Mouse (Mus musculus) left cerebral cortex, postnatal 36 days (tissue): ENCODE results near the gene Stac2. TPM values are rescaled to one million over a fixed set of nuclear protein-coding genes. Genes with fewer than 3 reads are reported as not detected.

Experiments used
- DNase-seq, 2 experiments: peaks; one replicate each; pipeline ENCODE4 v3.0.0; 2021 to 2022; ENCODE audit warnings: low spot score in 2 of 2, mixed read lengths in 1 of 2
- intact Hi-C: fragments of 180-260 bp; cut with DNase I; formaldehyde crosslinking; loops from one replicate; pipeline ENCODE4 v1.15.1; 2025
- total RNA-seq, 2 experiments: library from RNA; stranded (reverse); gene quantifications; 2 replicates each; pipeline ENCODE4 v1.2.3; 2021

Gene Stac2
- 100 to 1,000 TPM in 1 of 2 experiments, 10 to 100 TPM in 1; 69.6 to 102 TPM for total RNA-seq

GRCm38 (mm10) chr11:98052989-98053834 lies at the start of gene Stac2:
Stac2 (minus strand) TSS chr11:98053462.
- intact Hi-C loops: loop anchor here (2.0 kb wide), 1 partner anchor 16 kb away; no protein-coding TSS in a partner anchor
- peak; percentile 57 to 72 for DNase-seq

- intact Hi-C loops: loop anchor here (5.0 kb wide), 2 partner anchors 66 to 141 kb away; no protein-coding TSS in a partner anchor
- DNase-seq: no peak
Observed at GRCm38 (mm10) chr11:98101332-98101731, 48.1 kb upstream of the Stac2 start.

GRCm38 (mm10) chr11:98090583-98090982 lies 37.3 kb upstream of the Stac2 start:
- intact Hi-C loops: no loop called here
- DNase-seq: no peak

GRCm38 (mm10) chr11:98088224-98088623 lies 35.0 kb upstream of the Stac2 start:
- intact Hi-C loops: no loop called here
- DNase-seq: peak; percentile 26 to 38

- DNase-seq: no peak
- intact Hi-C loops: no loop called here
Observed at GRCm38 (mm10) chr11:98086574-98086973, 33.3 kb upstream of the Stac2 start.

GRCm38 (mm10) chr11:98086141-98086540 lies 32.9 kb upstream of the Stac2 start:
- intact Hi-C loops: no loop called here
- peak in 1 of 2 experiments; percentile 34 for DNase-seq

GRCm38 (mm10) chr11:98082745-98083144 lies 29.5 kb upstream of the Stac2 start:
- DNase-seq: no peak
- intact Hi-C loops: no loop called here

- DNase-seq: no peak
- intact Hi-C loops: no loop called here
Observed at GRCm38 (mm10) chr11:98080450-98080849, 27.2 kb upstream of the Stac2 start.

GRCm38 (mm10) chr11:98077086-98077485 lies 23.8 kb upstream of the Stac2 start:
- intact Hi-C loops: no loop called here

GRCm38 (mm10) chr11:98075195-98075808 lies 22.0 kb upstream of the Stac2 start:
- intact Hi-C loops: loop anchor here (1.0 kb wide), 1 partner anchor 44 kb away; no protein-coding TSS in a partner anchor
- peak; percentile 85 to 90 for DNase-seq

More at GRCm38 (mm10) chr11:98077086-98077485, 23.8 kb upstream of the Stac2 start:
- no peak for DNase-seq

GRCm38 (mm10) chr11:98073442-98073841 lies 20.2 kb upstream of the Stac2 start:
- intact Hi-C loops: no loop called here
- no peak for DNase-seq

GRCm38 (mm10) chr11:98067255-98067654 lies 14.0 kb upstream of the Stac2 start:
- intact Hi-C loops: no loop called here
- DNase-seq: no peak

GRCm38 (mm10) chr11:98066201-98066600 lies 12.9 kb upstream of the Stac2 start:
- no peak for DNase-seq
- intact Hi-C loops: no loop called here

- DNase-seq: peak; percentile 42 to 58
- intact Hi-C loops: no loop called here
Observed at GRCm38 (mm10) chr11:98061904-98062562, 8.8 kb upstream of the Stac2 start.

GRCm38 (mm10) chr11:98061441-98061840 lies 8.2 kb upstream of the Stac2 start:
- intact Hi-C loops: no loop called here
- no peak for DNase-seq

- intact Hi-C loops: no loop called here
- DNase-seq: peak; percentile 54 to 73
Observed at GRCm38 (mm10) chr11:98060104-98060692, 6.9 kb upstream of the Stac2 start.

- peak in 1 of 2 experiments; percentile 59 for DNase-seq
- intact Hi-C loops: no loop called here
Observed at GRCm38 (mm10) chr11:98059662-98060061, 6.4 kb upstream of the Stac2 start.

- peak in 1 of 2 experiments; percentile 47 for DNase-seq
- intact Hi-C loops: no loop called here
Observed at GRCm38 (mm10) chr11:98057998-98058397, 4.7 kb upstream of the Stac2 start.

- intact Hi-C loops: no loop called here
- peak; percentile 44 to 66 for DNase-seq
Observed at GRCm38 (mm10) chr11:98057466-98057865, 4.2 kb upstream of the Stac2 start.
